Mouse (Mus musculus): ENCODE measurements around the gene Slc26a10.

- no peak for TF ChIP-seq CTCF (IDR thresholded peaks at IDR 0.05; ENCODE audit: extremely low read depth, insufficient read length, insufficient replicate concordance, low read depth, low read length)
- TF ChIP-seq POLR2A (IDR thresholded peaks at IDR 0.05; ENCODE audit: low read depth, low read length) = no peak
Observed at GRCm38 (mm10) chr10:127145303-127145702, 35.1 kb downstream of the Slc26a10 start.
